Mouse (Mus musculus): Measurements from ENCODE around the gene Fermt2. TPM values are rescaled to one million over a fixed set of nuclear protein-coding genes. Genes with fewer than 3 reads are reported as not detected.

Fermt2 gene
- polyA plus RNA-seq, 1 experiment from 2014 or later: 83.2 TPM

GRCm38 (mm10) chr14:45457003-45457402 is 72.9 kb downstream of the Fermt2 start:
- H3K4me2 ChIP-seq (ENCODE audit: low read depth, low read length): no peak overlapping the region
- no peak overlapping the region for H3K9ac ChIP-seq (replicated peaks; ENCODE audit: low read length)
- no peaks in the 10 kb centered on the region for H3K27me3 ChIP-seq (ENCODE audit: control insufficient read depth, insufficient read depth, low read length)
- no peaks in the 10 kb centered on the region for H3K9me3 ChIP-seq (replicated peaks; ENCODE audit: control insufficient read depth, low read length)
- peaks cover 5% of the 10 kb centered on the region for H3K4me1 ChIP-seq (ENCODE audit: control insufficient read depth, insufficient read depth, low read length)
- ATAC-seq (replicated peaks; ENCODE audit: insufficient number of reproducible peaks, low FRiP score, low TSS enrichment, low read depth) (no peak), DNase-seq (ENCODE audit: low spot score) (no peak)
- 76% methylated on average over 9 of the region's 9 CpGs for WGBS
- H3K27ac ChIP-seq (replicated peaks; ENCODE audit: low read depth, low read length): no peak overlapping the region
- H3K4me3 ChIP-seq (ENCODE audit: low read depth, low read length): no peak overlapping the region
- peaks cover 3% of the 10 kb centered on the region for H3K36me3 ChIP-seq (replicated peaks; ENCODE audit: control insufficient read depth, insufficient read depth, low read depth, low read length)

GRCm38 (mm10) chr14:45456502-45456846 is 73.4 kb downstream of the Fermt2 start:
- Histone ChIP-seq H3K27ac (replicated peaks; ENCODE audit: low read depth, low read length) (no peak overlapping the region), H3K27me3 (ENCODE audit: control insufficient read depth, insufficient read depth, low read length) (no peaks in the 10 kb centered on the region), H3K9me3 (replicated peaks; ENCODE audit: control insufficient read depth, low read length) (no peaks in the 10 kb centered on the region), H3K4me1 (ENCODE audit: control insufficient read depth, insufficient read depth, low read length) (peaks cover 5% of the 10 kb centered on the region), H3K4me3 (ENCODE audit: low read depth, low read length) (no peak overlapping the region), H3K9ac (replicated peaks; ENCODE audit: low read length) (no peak overlapping the region), H3K4me2 (ENCODE audit: low read depth, low read length) (no peak overlapping the region), H3K36me3 (replicated peaks; ENCODE audit: control insufficient read depth, insufficient read depth, low read depth, low read length) (peaks cover 3% of the 10 kb centered on the region)
- peak; percentile 47 for DNase-seq (ENCODE audit: low spot score)
- ATAC-seq (replicated peaks; ENCODE audit: insufficient number of reproducible peaks, low FRiP score, low TSS enrichment, low read depth): no peak
- 0% methylated on average over 1 of the region's 1 CpGs for WGBS

DNA sequence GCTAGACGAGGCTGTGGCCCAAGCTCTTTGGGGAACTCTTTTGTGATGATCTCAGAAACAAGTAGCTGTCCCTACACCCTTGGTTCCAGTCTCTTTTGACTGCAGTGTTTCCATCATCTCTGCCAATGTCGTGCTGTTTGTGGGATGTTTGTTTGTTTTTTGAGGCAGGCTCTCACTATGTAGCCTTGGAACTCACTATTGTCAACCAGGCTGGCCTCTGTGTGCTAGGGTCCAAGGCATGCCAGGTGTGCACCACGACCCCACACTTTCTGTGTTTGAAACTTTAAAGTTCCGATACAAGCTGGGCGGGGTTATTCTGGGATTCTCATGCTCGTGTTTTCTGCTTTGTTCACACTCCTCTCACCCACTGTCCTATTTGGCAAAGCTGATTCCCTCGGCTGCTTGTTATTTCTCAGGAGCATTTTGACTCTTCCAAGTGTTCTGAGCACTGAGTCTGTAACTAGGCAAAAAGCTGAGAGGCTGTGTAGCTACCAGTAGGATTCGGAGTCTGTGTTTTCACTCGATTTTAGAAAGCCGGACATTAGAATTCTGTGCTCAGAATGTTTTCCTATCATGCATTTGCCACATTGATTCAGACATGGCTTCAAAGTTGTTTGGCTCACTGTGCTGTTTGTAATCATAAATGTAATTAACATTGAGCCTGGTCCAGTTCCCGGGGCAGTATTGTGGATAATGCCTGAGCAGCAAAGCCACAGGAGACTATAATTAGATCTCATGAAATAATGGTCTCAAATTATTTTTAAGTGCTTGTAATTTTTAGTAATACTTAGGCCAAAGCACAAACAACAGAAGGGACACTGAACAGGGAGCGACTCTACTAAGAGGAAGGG is 74.0 kb downstream of the Fermt2 start:
- no peak overlapping the region for H3K4me2 ChIP-seq (ENCODE audit: low read depth, low read length)
- peaks cover 5% of the 10 kb centered on the region for H3K4me1 ChIP-seq (ENCODE audit: control insufficient read depth, insufficient read depth, low read length)
- H3K27me3 ChIP-seq (ENCODE audit: control insufficient read depth, insufficient read depth, low read length): no peaks in the 10 kb centered on the region
- H3K36me3 ChIP-seq (replicated peaks; ENCODE audit: control insufficient read depth, insufficient read depth, low read depth, low read length): peaks cover 3% of the 10 kb centered on the region
- ATAC-seq (replicated peaks; ENCODE audit: insufficient number of reproducible peaks, low FRiP score, low TSS enrichment, low read depth): no peak
- H3K4me3 ChIP-seq (ENCODE audit: low read depth, low read length): no peak overlapping the region
- 51% methylated on average over 12 of the region's 12 CpGs for WGBS
- no peak for DNase-seq (ENCODE audit: low spot score)
- H3K27ac ChIP-seq (replicated peaks; ENCODE audit: low read depth, low read length): no peak overlapping the region
- H3K9ac ChIP-seq (replicated peaks; ENCODE audit: low read length): no peak overlapping the region
- H3K9me3 ChIP-seq (replicated peaks; ENCODE audit: control insufficient read depth, low read length): no peaks in the 10 kb centered on the region

DNA sequence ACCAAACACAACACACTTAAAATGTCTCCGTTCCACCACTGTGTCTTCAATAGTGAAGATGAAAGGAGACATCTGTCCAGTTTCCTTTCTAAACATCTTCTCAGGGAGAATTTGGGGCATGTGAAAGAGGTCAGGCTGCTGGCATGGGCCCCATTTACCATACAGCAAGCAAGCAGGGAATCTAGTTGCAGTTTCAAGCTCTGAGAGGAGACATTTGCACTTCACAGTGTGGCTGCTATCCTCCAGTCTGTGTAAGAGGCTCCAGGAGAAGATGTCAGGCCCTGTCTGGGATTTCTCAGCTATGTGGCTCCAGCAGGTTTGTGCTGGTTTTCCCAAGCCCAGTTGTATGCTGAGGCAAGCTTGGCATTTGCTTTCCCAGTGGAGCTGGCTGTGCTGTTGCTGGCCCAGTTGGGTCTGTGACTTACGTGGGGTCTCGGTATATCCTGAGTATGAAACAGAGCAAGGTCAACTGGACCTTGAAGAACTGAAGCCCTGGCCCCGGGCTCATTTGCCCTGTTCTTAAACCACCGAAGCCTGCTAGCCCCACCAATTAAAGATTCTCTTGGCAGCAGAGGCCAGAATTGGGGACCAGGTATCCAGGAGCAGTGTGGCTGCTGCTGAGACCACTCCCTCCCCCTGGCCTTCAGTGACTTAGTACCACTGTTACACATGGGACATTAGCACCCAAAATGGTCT is 76.2 kb downstream of the Fermt2 start:
- Histone ChIP-seq H3K27me3 (ENCODE audit: control insufficient read depth, insufficient read depth, low read length) (no peaks in the 10 kb centered on the region), H3K4me1 (ENCODE audit: control insufficient read depth, insufficient read depth, low read length) (peaks cover 5% of the 10 kb centered on the region)

GRCm38 (mm10) chr14:45452861-45453512 is 76.9 kb downstream of the Fermt2 start:
- no peaks in the 10 kb centered on the region for H3K36me3 ChIP-seq (replicated peaks; ENCODE audit: control insufficient read depth, insufficient read depth, low read depth, low read length)
- H3K4me2 ChIP-seq (ENCODE audit: low read depth, low read length): no peak overlapping the region
- 19% methylated on average over 11 of the region's 11 CpGs for WGBS
- H3K27ac ChIP-seq (replicated peaks; ENCODE audit: low read depth, low read length): no peak overlapping the region
- DNase-seq (ENCODE audit: low spot score) (no peak), ATAC-seq (replicated peaks; ENCODE audit: insufficient number of reproducible peaks, low FRiP score, low TSS enrichment, low read depth) (no peak)
- H3K9me3 ChIP-seq (replicated peaks; ENCODE audit: control insufficient read depth, low read length): no peaks in the 10 kb centered on the region
- H3K4me1 ChIP-seq (ENCODE audit: control insufficient read depth, insufficient read depth, low read length): peaks cover 5% of the 10 kb centered on the region
- no peak overlapping the region for H3K4me3 ChIP-seq (ENCODE audit: low read depth, low read length)
- H3K9ac ChIP-seq (replicated peaks; ENCODE audit: low read length): no peak overlapping the region
- no peaks in the 10 kb centered on the region for H3K27me3 ChIP-seq (ENCODE audit: control insufficient read depth, insufficient read depth, low read length)

More for the DNA sequence above, 76.2 kb downstream of the Fermt2 start:
- Histone ChIP-seq H3K4me3 (ENCODE audit: low read depth, low read length) (no peak overlapping the region), H3K9ac (replicated peaks; ENCODE audit: low read length) (no peak overlapping the region), H3K9me3 (replicated peaks; ENCODE audit: control insufficient read depth, low read length) (no peaks in the 10 kb centered on the region), H3K4me2 (ENCODE audit: low read depth, low read length) (no peak overlapping the region), H3K36me3 (replicated peaks; ENCODE audit: control insufficient read depth, insufficient read depth, low read depth, low read length) (no peaks in the 10 kb centered on the region), H3K27ac (replicated peaks; ENCODE audit: low read depth, low read length) (no peak overlapping the region)
- 53% methylated on average over 5 of the region's 5 CpGs for WGBS
- ATAC-seq (replicated peaks; ENCODE audit: insufficient number of reproducible peaks, low FRiP score, low TSS enrichment, low read depth) (no peak), DNase-seq (ENCODE audit: low spot score) (no peak)

- H3K4me2 ChIP-seq (ENCODE audit: low read depth, low read length): no peak overlapping the region
- H3K27ac ChIP-seq (replicated peaks; ENCODE audit: low read depth, low read length): no peak overlapping the region
- no peaks in the 10 kb centered on the region for H3K27me3 ChIP-seq (ENCODE audit: control insufficient read depth, insufficient read depth, low read length)
- peaks cover 5% of the 10 kb centered on the region for H3K4me1 ChIP-seq (ENCODE audit: control insufficient read depth, insufficient read depth, low read length)
- DNase-seq (ENCODE audit: low spot score): no peak
- H3K9ac ChIP-seq (replicated peaks; ENCODE audit: low read length): no peak overlapping the region
- H3K36me3 ChIP-seq (replicated peaks; ENCODE audit: control insufficient read depth, insufficient read depth, low read depth, low read length): no peaks in the 10 kb centered on the region
- ATAC-seq (replicated peaks; ENCODE audit: insufficient number of reproducible peaks, low FRiP score, low TSS enrichment, low read depth): no peak
- no peaks in the 10 kb centered on the region for H3K9me3 ChIP-seq (replicated peaks; ENCODE audit: control insufficient read depth, low read length)
- no peak overlapping the region for H3K4me3 ChIP-seq (ENCODE audit: low read depth, low read length)
- WGBS: 30% methylated on average over 4 of the region's 4 CpGs
These were observed 77.8 kb downstream of the Fermt2 start for GRCm38 (mm10) chr14:45452148-45452547.

GRCm38 (mm10) chr14:45451090-45451489 is 78.8 kb downstream of the Fermt2 start:
- H3K9me3 ChIP-seq (replicated peaks; ENCODE audit: control insufficient read depth, low read length): no peaks in the 10 kb centered on the region
- H3K9ac ChIP-seq (replicated peaks; ENCODE audit: low read length): no peak overlapping the region
- H3K4me3 ChIP-seq (ENCODE audit: low read depth, low read length): no peak overlapping the region
- ATAC-seq (replicated peaks; ENCODE audit: insufficient number of reproducible peaks, low FRiP score, low TSS enrichment, low read depth) (0 out of 2 replicates have a peak, but pooled peaks have one; percentile 29), DNase-seq (ENCODE audit: low spot score) (no peak)
- peaks cover 5% of the 10 kb centered on the region; the same call in 1 of the 2 replicates for H3K4me1 ChIP-seq (ENCODE audit: control insufficient read depth, insufficient read depth, low read length)
- WGBS: 17% methylated on average over 2 of the region's 2 CpGs
- H3K27ac ChIP-seq (replicated peaks; ENCODE audit: low read depth, low read length): no peak overlapping the region
- no peak overlapping the region for H3K4me2 ChIP-seq (ENCODE audit: low read depth, low read length)
- H3K36me3 ChIP-seq (replicated peaks; ENCODE audit: control insufficient read depth, insufficient read depth, low read depth, low read length): no peaks in the 10 kb centered on the region
- no peaks in the 10 kb centered on the region for H3K27me3 ChIP-seq (ENCODE audit: control insufficient read depth, insufficient read depth, low read length)

DNA sequence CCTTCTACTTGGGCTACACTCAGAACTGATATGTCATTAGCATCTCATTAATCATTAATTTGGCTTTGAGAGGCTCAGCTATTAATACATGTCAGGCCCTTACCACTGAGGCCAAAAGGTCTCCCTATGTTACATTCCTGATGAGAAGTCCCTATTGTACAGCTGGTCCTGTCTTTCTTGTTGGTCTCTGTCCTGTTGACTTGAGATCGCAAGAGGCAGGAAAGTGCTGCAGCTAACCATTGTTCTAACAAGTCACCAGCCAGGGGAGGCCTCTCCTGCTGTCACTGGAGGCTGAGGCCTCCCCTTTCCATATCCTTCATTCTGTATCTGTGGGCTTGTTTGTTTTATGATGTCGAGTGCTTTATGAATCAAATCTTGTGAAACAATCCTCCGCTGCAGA is 83.1 kb downstream of the Fermt2 start:
- Histone ChIP-seq H3K9me3 (replicated peaks; ENCODE audit: control insufficient read depth, low read length) (no peaks in the 10 kb centered on the region), H3K4me1 (ENCODE audit: control insufficient read depth, insufficient read depth, low read length) (no peaks in the 10 kb centered on the region), H3K27ac (replicated peaks; ENCODE audit: low read depth, low read length) (no peak overlapping the region), H3K36me3 (replicated peaks; ENCODE audit: control insufficient read depth, insufficient read depth, low read depth, low read length) (no peaks in the 10 kb centered on the region), H3K9ac (replicated peaks; ENCODE audit: low read length) (no peak overlapping the region), H3K4me3 (ENCODE audit: low read depth, low read length) (no peak overlapping the region), H3K27me3 (ENCODE audit: control insufficient read depth, insufficient read depth, low read length) (no peaks in the 10 kb centered on the region), H3K4me2 (ENCODE audit: low read depth, low read length) (no peak overlapping the region)
- 75% methylated on average over 3 of the region's 3 CpGs for WGBS
- ATAC-seq (replicated peaks; ENCODE audit: insufficient number of reproducible peaks, low FRiP score, low TSS enrichment, low read depth) (no peak), DNase-seq (ENCODE audit: low spot score) (no peak)
